Mouse (Mus musculus) hematopoietic stem cell, adult 5-6 weeks (primary cell): ENCODE data around the gene Fhl3. TPM values are rescaled to one million over a fixed set of nuclear protein-coding genes. Genes with fewer than 3 reads are reported as not detected.
"Not testable (repeated sequence)": the region's sequence is repeated elsewhere in the genome, so short reads cannot be mapped to it uniquely, and the experiment has no call there.

ENCODE experiments used
- ATAC-seq, 2 experiments: fragments of 125-278 bp in 1 of 2; replicated peaks in 1 of 2; 2 replicates each; pipeline ENCODE4 v1.8.0; 2016 to 2017; ENCODE audit warnings: inconsistent platforms in 2 of 2, mild to moderate bottlenecking in 2 of 2, moderate number of reproducible peaks in 2 of 2, low read depth in 1 of 2, moderate TSS enrichment in 1 of 2; ENCODE audit not compliant: low FRiP score in 2 of 2, poor library complexity in 2 of 2, severe bottlenecking in 2 of 2, insufficient read depth in 1 of 2, low TSS enrichment in 1 of 2
- total RNA-seq: library from RNA; stranded (forward); fragments of 172-1452, 232-1000 nt; gene quantifications from 2 replicates; pipeline ENCODE4 v1.2.3, GENCODE M21; 2017

The Fhl3 gene
- total RNA-seq, 1 experiment from 2014 or later = 15.5 TPM

DNA sequence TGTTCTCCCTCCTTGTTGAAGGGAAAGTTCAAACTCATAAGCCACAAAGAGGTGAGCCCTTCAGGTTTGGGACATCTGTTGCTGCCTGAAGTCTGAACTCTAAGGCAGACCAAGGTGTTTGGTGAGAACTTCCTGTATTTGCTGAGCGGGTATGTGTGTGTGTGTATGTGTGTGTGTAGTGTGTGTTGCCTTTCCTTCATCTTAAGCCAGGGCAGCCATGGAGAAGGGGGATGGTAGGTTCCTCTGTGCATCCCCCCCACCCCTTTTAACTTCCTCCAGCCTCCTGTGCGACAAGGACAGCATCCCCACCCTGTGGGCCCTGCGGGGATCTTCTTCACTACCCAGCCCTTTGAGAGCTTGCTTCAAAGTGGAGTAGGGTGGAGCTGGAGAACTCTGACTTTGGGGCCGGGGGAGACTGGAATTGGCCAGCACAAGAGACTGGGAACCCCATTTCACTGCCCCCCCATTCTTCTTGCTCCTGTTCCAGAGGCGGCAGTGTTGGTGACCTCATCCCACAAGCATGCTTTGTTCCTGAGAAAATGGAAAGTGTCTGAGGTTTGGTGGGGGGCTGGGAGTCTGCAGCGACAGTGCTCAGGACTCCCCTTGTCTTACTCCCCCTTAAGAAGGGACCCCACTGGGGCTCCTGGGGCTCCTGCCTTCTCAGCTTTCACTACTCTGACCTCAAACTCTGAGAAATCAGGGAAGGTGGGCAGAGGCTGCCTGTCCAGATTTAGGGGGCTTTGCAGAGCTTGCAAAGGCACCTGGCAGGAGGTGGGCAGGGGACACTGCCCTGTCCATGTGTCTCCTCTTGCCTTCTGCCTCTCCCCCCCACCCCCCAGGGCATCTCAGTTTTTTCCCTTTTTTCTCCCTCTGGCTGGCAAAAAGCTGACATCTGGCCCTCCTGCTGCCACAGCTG lies 3.6 kb downstream of the Fhl3 start:
- ATAC-seq = 0 out of 4 replicates have a peak, but pooled peaks of 1 of the 2 experiments have one; percentile 29

DNA sequence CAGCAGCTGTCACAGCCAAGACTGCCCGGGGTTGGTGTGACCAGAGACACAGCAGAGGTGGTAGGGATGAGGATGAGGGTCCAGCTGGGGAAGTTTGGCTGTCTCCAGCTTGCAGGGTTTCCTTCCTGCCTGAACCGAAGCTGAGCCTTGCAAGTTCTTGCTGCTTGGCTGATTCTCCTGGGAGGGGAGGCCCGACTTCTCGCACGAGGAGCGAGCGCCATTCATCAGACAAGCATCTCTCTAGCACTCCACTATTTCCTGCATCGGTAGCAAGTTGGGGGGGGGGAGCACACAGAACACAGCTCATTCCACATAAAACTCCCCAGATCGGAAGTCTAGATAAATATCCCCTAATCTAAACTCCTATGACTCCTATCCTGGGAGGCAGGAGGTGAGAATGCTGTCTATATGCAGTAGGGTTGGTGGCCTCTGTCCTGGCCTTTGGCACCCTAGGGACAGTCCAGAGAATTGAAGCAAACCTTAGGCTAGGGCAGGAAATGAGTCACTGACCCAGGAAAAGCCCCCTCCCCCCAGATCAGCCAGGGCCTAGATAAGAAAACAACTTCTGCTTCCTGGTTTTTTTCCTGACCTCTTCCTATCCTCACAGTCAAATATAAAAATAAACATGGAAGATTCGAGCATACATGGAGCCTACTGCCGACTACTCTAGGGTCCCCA lies 4.4 kb downstream of the Fhl3 start:
- ATAC-seq = peak; percentile 17 to 26; a peak in 3 of 4 replicates

DNA sequence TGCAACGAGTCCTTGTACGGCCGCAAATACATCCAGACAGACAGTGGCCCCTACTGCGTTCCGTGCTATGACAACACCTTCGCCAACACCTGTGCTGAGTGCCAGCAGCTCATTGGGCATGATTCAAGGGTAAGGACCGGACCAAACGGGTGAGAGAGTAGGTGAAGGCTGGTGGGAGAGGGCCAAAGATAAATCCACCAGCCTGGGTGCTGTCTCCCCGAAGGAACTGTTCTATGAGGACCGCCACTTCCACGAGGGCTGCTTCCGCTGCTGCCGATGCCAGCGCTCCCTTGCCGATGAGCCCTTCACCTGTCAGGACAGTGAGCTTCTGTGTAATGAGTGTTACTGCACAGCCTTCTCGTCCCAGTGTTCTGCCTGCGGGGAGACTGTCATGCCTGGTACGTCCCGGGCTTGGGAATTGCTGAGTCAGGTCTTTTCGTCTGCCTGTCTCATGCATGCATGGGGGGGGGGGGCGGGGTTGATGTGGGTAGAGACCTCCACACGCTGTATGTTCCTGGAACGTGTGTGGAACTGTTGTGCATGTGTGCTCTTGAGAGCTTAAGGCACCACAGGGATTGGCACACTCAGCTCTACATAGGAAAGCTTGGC lies 5.3 kb downstream of the Fhl3 start:
- no peak for ATAC-seq

DNA sequence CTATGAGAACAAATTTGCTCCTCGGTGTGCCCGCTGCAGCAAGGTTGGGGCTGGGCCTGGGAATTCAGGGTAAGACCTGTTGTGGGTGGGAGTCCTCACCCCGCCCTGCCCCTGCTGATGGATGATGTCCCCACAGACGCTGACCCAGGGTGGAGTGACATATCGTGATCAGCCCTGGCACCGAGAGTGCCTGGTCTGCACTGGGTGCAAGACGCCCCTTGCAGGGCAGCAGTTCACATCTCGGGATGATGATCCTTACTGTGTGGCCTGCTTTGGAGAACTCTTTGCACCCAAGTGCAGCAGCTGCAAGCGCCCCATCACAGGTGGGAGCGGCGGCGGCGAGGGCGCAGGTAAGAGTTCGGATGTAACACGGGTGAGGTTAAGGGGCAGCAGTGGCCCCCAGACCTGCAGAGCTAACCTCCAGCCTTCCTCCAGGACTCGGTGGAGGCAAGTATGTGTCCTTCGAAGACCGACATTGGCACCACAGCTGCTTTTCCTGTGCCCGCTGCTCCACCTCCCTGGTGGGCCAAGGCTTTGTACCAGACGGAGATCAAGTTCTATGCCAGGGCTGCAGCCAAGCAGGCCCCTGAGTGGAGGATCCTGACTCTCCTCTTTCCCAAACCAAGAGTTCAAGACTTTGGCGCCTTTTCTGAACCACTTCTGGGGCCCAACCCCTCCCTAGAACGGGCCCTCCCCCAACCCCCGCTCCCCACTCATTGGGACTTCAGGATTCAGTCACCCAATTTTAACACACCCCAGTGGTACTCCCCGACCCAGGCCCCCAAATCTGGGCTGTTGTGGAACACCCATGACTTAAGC lies 7.1 kb downstream of the Fhl3 start:
- ATAC-seq = not testable (repeated sequence)

DNA sequence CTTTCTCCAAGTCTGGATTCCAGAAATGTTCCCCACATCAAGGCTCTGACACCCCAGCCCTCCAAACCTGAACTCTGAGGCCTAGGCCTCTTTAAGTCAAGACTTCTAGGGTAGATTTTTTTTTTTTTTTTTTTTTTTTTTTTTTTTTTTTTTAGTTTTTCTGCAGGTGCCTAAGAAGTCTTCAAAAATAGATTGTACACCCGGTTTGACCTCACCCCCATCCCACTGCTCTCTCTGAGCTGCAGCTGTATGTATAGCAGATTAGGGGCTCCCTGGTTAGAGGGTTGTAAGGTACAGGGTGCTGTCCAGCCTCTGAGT lies 7.7 kb downstream of the Fhl3 start:
- not testable (repeated sequence) for ATAC-seq

DNA sequence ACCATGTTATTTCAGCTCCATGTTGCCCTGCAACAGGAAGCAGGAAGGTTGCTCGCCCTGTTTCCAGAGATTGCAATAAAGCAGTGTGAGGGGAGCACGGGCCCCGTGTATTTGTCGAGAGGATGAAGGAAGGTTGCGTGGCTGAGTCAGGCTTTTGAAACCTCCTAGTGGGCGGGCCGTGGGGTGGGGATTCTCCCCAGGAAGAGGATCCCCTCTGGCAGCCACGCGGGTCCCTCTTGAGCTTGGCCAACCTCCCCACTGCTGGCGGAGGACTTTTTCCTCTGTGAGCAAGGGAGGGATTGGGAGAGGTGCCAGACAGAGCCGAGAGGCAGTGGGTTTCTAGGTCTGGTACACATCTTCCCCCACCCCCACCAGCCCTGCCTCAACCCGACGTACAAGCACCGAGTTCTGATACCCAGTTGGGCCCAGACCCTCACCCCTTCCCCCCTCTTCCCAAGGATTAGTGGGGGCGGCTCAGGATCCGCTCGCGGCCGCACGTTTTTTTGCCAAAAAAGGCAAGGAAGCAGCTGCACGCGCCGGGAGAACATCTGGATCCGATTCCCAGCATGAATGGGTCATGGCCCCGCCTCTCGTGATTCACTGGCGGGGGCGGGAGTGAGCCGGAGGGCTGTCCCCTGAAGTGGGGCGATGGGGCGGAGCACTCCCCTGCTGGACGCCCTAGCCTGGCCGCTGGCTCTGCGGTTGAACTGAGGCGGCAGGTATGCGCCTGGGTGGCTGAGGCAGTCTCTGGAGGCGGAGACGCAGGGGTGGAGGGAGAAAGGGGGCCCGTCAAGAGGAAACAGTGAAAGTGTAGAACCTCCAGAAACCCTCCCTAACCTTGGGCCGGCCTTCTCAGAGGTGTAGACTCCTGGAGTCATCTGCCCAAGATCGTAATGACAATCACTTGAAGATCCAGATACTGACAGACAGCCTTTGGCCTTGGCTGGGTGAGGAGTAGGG lies 8.3 kb downstream of the Fhl3 start:
- peak; percentile 66 to 73 for ATAC-seq

DNA sequence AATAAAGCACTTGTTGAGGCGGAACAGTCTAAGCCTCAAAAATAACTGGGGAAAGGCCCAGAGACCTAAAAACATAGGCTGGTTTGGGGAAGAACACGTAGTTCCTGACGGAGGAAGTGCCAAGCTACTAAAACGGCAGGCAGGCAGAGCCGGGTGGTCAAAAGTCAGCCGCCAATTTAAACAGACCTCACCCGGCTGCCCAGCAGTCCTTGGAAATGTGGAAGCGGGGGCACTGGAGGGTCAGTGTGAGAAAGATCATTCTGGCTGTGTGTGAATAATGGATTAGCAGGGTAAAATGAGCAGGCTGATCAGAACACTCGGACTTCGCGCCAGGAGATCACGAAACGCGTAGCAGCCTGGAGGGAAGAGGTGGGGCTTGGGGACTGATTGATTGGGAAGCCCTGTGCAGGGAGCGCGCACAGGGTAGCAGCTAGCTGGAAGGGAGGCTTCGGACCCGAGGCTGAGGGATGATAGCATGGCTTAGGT lies 9.5 kb downstream of the Fhl3 start:
- ATAC-seq = peak in 1 of 2 experiments; percentile 14; a peak in 1 of 4 replicates

DNA sequence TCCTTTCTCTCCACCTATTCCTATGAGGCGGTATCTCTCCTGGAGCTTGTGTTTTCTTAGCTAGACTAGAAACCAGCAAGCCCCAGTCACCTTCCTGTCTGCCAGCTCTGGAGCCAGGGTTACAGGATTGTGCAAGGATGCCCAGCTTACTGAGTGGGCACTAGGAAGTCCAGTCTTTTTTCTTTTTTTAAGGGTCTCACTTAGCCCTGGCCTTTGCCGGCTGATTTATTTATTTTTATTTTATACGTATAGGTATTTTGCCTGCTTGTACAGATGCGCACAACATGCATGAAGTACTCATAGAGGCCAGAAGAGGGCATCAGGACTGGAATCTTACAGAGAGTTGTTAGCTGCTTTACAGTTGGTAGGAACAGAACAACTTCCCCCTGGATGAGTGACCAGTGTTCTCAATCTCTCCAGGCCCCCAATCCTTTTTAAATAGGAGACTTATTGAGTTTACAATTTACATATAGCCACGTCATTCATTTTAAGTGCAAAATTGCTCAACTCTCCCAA lies 10.3 kb downstream of the Fhl3 start:
- ATAC-seq = peak; percentile 25 to 28; a peak in 2 of 4 replicates

DNA sequence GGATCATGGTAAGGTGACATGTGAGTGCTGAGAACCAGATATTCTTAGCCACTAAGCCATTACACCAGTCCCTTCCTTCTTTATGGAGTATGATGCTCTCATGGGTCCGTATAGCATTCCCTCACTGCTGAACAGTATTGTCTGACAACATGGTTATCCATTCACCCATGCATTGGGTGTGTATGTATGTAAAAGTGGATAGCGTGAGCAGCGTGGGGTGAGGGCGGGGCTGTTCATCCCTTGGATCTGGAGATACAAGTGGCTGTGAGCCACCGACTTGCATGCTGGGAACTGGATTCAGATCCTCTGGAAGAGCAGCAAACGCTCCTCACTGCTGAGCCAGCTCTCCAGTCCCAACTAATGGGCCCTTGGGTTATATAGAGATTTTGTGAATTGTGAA lies 12.1 kb downstream of the Fhl3 start:
- no peak for ATAC-seq

DNA sequence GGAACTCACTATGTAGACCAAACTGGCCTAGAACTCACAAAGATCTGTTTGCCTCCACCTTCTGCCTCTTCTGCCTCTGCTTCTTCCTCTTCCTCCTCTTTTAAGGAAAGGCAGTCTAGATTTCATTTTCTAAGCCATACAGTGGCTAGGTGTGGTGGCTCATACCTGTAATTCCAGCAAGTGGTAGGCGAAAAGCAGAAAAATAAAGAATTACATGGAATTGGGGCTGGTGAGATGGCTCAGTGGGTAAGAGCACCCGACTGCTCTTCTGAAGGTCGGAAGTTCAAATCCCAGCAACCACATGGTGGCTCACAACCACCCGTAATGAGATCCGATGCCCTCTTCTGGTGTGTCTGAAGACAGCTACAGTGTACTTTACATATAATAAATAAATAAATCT lies 13.3 kb downstream of the Fhl3 start:
- ATAC-seq = not testable (repeated sequence)

DNA sequence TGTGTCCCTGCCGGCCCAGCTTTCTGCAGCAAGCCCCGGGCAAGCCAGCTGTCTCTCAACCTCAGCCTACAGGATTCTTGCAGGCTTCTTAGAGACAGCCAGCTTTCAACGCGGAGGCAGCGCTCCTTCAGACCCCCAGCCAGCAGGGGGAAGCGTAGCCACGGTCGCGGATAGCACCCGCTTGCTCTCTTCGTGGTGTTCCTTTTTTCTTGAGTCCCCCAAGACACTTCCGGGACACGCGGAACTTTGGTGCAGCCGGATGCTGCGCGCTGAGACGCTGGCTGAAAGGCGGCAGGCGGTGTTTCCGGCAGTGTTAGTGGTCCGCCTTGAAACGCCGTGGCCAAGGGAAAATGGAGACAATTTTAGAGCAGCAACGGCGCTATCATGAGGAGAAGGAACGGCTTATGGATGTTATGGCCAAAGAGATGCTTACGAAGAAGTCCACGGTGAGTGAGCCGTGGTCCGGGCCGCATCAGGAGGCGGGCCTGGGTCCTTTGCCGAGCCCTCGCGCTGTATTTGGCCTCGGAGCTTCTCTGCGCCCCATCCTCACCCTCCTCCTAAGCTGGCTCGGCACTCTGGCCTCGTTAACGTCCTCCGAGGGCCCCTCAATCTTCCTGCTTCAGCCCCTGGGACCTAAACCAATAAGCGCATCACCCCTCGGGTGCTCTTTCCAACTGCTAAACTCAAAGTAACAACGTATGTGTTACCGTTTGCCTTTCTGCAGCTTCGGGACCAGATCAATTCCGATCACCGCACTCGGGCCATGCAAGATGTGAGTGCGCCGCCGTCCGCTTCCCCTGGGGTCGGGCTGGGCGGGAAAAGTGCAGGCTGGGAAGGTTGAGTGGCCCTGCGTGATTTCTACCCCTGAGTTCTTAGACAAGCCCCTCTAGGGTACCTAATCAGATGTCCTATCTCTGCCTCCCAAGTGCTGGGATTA lies 14.3 kb downstream of the Fhl3 start, which contains the start of gene Sf3a3:
TSS of gene Sf3a3 (plus strand) at position 232 of the 937 bp plus-strand sequence.
- ATAC-seq = peak; percentile 91 to 93

DNA sequence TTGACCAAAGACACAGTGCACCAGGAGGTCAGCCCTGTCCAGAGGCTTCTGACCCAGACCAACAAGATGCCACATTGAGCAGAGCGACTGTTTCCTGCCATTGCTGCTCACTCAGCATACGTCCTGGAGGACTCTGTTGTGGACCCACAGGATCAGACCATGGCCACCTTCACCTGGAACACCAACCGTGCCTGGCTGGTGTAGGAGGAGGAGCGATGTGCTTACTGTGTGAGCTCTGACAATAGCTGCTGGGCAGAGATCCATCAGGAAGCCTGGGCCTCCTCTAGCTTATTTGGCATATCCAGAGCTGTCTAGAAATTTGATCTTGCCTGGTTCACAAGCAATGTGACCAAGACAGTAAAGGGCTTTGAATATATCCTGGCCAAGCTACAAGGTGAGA lies 18.6 kb downstream of the Fhl3 start:
- no peak for ATAC-seq

DNA sequence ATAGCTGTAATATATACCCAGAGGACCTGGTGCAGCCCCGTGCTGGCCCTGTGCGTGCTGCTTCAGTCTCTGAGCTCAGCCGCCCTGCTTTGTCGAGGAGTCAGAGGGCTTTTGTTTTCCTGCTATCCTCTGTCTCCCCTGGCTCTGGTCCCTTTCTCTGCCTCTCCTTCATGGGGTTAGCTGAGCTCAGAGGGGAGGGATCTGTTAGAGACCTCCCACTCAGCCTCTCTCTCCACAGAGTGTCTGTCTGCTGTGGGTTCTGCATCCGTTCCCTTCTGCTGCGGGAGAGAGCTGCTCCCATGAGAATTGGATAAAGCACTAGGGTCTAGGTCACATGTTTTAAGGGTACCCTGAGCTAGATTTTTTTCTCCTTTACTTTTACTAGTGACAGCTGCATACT lies 25.6 kb downstream of the Fhl3 start:
- ATAC-seq = no peak

DNA sequence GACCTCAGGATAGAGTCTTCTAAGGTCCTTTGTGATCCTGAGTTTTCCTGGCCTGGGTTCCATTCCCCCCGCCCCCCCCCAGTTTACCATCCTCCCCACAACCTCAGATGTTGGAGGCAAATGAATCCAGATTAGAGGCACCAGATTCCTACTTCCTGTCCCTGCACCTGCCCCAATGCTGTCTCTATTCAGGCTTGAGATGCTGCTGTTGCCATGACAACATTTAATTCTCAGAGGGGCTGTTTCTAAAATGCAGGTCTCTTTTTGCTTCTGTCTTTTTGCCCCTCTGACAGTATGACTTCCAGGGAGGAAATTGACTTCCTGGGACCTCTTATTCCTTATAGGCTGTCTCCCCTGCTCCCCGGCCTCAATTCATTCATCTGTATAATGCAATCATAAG lies 36.5 kb downstream of the Fhl3 start:
- no peak for ATAC-seq

DNA sequence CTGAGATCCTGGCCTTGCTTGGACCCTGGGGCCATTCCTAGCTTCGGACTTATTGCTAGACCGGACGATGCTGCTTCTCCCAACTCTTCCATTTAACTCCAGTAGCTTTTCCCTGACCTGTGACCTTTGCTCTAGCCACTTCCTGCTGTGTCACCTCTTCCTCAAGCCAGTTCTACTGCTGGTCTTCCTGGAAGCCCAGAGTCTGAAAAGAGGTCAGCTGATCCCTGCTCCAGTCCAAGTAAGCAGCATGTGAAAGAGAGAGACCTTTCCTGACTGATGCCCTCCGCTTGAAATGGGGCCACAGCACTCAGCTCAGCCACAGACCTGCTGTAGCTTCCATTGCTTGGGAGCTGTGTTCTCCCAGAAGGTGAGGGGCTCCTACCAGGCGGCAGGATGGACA lies 37.0 kb downstream of the Fhl3 start:
- ATAC-seq = no peak
